Mouse (Mus musculus): ENCODE data around the gene Med12l. TPM values are rescaled to one million over a fixed set of nuclear protein-coding genes. Genes with fewer than 3 reads are reported as not detected.

The Med12l gene
- polyA plus RNA-seq, 1 experiment from 2014 or later, result 3.6 TPM

DNA sequence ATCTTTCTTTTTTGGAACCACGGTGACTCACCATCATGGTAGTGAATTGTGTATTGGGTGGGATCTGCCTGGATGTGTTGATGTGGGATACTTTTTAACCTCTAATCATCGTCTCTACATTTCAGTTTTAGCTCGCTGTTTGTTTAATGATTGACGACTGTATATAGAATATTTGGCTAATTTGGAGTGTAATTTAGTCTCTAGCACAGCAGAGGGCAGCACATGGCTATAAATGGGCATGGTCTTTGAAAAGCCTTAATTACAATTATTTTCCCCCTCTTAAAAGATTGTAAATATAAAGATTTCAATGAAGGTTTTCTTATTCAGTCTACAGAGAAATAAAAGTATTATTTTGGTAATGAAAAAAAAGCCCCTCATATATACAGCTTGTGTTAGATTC, 71.7 kb downstream of the Med12l start:
- WGBS, result 49% methylated on average over 4 of the region's 4 CpGs
- Histone ChIP-seq H3K27me3 (no peaks in the 10 kb centered on the region), H3K27ac (no peak overlapping the region), H3K9ac (no peak overlapping the region), H3K36me3 (no peaks in the 10 kb centered on the region), H3K4me2 (replicated peaks) (no peak overlapping the region), H3K4me3 (no peak overlapping the region), H3K4me1 (peaks cover 14% of the 10 kb centered on the region), H3K9me3 (no peaks in the 10 kb centered on the region)
- no peak for ATAC-seq (ENCODE audit: insufficient number of reproducible peaks, insufficient read depth, low FRiP score, low TSS enrichment)

DNA sequence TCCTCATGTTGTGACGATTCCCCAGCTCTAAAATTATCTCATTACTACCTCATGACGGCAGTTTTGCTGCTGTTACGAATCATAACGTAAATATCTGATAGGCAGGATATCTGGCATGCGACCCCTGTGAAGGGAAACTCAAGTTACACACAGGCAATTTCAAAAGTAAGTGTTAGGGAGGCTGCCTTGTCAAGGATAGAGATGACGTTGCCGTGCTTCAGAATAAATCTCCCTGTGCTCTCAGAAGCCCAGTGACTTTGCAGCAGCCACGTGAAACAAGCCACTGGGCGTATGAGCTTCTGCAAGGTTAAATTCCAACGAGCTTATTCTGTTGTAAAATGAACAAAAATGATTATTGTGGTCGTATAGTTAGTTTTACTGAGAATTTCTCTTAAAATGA, 73.0 kb downstream of the Med12l start:
- no peak for ATAC-seq (ENCODE audit: insufficient number of reproducible peaks, insufficient read depth, low FRiP score, low TSS enrichment)
- WGBS, result 59% methylated on average over 11 of the region's 11 CpGs
- no peaks in the 10 kb centered on the region for H3K36me3 ChIP-seq
- H3K27ac ChIP-seq, result no peak overlapping the region
- no peaks in the 10 kb centered on the region for H3K9me3 ChIP-seq
- peaks cover 14% of the 10 kb centered on the region for H3K4me1 ChIP-seq
- H3K27me3 ChIP-seq, result no peaks in the 10 kb centered on the region
- no peak overlapping the region for H3K9ac ChIP-seq
- H3K4me3 ChIP-seq, result no peak overlapping the region
- no peak overlapping the region for H3K4me2 ChIP-seq (replicated peaks)

DNA sequence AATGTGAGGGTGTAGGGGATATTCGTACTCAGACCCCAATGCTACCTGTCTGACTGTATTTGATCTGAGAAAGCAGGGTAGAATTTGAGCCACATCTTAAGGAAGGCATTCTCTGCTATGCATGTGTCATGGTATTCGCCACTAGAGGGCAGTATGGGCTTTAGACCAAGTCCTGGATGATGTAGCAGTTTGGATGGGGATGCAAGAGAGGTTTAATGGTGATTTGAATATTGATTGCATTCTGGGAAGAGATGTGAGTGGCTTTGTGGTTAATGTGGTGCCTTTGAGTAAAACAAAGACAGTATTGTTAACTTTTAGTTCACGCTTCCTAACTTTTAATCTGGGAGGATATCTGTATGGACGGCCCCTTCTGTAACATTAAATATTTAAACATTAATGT, 73.7 kb downstream of the Med12l start:
- no peaks in the 10 kb centered on the region for H3K27me3 ChIP-seq
- H3K9me3 ChIP-seq, result no peaks in the 10 kb centered on the region
- H3K27ac ChIP-seq, result no peak overlapping the region
- H3K4me1 ChIP-seq, result peaks cover 14% of the 10 kb centered on the region
- H3K9ac ChIP-seq, result no peak overlapping the region
- H3K4me2 ChIP-seq (replicated peaks), result no peak overlapping the region
- no peak for ATAC-seq (ENCODE audit: insufficient number of reproducible peaks, insufficient read depth, low FRiP score, low TSS enrichment)
- 39% methylated on average over 4 of the region's 4 CpGs for WGBS
- no peaks in the 10 kb centered on the region for H3K36me3 ChIP-seq
- H3K4me3 ChIP-seq, result no peak overlapping the region

DNA sequence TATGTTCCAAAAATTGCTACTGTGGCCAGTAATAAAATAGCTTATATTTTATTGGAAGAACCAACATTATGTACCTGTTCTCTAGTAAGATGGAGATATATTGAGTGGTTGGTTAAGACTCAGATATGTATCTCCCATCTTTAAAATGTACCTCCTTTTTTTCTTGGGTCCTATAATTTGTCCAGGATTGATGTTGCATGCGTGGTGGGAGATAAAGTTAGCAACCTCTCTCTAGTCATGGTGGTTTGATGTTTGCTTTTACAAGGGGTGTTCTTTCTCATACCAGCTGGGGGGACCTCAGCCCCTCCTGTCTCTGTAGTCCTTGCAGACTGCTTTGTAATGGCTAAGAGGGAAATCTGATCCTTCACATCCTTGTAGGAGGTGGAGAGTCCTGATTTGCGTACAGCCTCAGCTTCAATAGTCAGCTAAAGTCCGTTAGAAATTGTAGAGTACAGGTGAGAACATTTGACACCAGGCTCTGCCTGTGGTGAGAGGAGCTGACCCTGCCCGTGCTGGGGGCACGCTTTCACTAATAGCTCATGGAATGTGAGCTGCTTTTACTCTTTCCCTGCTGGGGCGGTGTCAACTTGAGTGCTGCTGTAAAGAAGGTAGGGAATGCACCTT, 74.8 kb downstream of the Med12l start:
- Histone ChIP-seq H3K27me3 (no peaks in the 10 kb centered on the region), H3K36me3 (no peaks in the 10 kb centered on the region), H3K9ac (no peak overlapping the region), H3K4me1 (peaks cover 14% of the 10 kb centered on the region), H3K4me3 (no peak overlapping the region), H3K4me2 (replicated peaks) (peak overlapping the region; percentile 7; the same call in 1 of the 2 replicates), H3K27ac (no peak overlapping the region), H3K9me3 (no peaks in the 10 kb centered on the region)
- 7% methylated on average over 6 of the region's 6 CpGs for WGBS
- ATAC-seq (ENCODE audit: insufficient number of reproducible peaks, insufficient read depth, low FRiP score, low TSS enrichment), result peak; percentile 67; the same call in 1 of the 2 replicates

DNA sequence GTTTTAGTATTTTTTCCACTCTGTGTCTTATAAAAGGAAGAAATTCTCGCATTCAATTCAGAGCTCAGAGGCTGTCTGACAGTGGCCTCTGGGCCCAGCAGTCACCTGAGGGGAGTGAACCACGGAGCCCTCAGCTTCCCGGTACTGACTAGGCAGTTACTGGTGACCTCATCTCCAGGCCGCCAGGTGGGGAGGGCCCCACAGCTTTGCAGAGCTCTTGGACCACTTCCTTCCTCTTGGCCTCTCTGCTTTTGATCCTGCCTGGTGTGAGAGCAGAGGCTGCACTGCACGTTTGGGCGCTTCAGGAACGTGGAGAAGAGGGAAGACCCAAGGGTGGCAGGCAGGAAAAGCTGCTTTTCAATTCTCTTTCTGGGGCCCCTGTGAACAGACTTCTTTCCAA, 75.3 kb downstream of the Med12l start:
- Histone ChIP-seq H3K4me2 (replicated peaks) (peak overlapping the region; percentile 7), H3K4me3 (no peak overlapping the region), H3K9me3 (no peaks in the 10 kb centered on the region), H3K4me1 (peaks cover 14% of the 10 kb centered on the region), H3K9ac (no peak overlapping the region), H3K36me3 (no peaks in the 10 kb centered on the region), H3K27me3 (no peaks in the 10 kb centered on the region), H3K27ac (0 out of 2 replicates have a peak overlapping the region, but pooled peaks have one; percentile 30)
- peak; percentile 52; the same call in 1 of the 2 replicates for ATAC-seq (ENCODE audit: insufficient number of reproducible peaks, insufficient read depth, low FRiP score, low TSS enrichment)
- 8% methylated on average over 7 of the region's 7 CpGs for WGBS

DNA sequence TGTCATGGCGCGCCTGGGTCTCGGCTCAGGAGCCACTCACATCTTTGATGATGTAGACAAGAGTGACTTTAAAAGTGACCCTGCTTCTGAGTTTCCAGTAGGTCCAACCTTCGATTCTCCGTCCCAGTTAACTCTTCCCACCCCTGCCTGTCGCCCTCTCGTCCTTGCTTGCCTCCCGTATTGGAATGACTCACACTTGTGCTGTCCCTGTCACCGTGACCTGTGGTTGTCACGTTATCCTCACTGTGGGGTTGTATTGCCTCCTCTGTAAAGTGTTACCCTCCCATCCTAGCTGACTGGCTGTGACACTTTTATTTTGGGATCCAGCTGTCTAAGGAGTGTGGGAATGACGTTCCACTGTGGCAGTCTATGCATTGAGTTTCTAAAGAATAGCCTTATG, 87.1 kb downstream of the Med12l start:
- H3K4me3 ChIP-seq, result no peak overlapping the region
- 77% methylated on average over 11 of the region's 11 CpGs for WGBS
- ATAC-seq (ENCODE audit: insufficient number of reproducible peaks, insufficient read depth, low FRiP score, low TSS enrichment), result no peak
- H3K27ac ChIP-seq, result no peak overlapping the region
- no peaks in the 10 kb centered on the region for H3K9me3 ChIP-seq
- H3K27me3 ChIP-seq, result no peaks in the 10 kb centered on the region
- H3K36me3 ChIP-seq, result no peaks in the 10 kb centered on the region
- no peak overlapping the region for H3K9ac ChIP-seq
- H3K4me2 ChIP-seq (replicated peaks), result no peak overlapping the region
- H3K4me1 ChIP-seq, result no peaks in the 10 kb centered on the region

DNA sequence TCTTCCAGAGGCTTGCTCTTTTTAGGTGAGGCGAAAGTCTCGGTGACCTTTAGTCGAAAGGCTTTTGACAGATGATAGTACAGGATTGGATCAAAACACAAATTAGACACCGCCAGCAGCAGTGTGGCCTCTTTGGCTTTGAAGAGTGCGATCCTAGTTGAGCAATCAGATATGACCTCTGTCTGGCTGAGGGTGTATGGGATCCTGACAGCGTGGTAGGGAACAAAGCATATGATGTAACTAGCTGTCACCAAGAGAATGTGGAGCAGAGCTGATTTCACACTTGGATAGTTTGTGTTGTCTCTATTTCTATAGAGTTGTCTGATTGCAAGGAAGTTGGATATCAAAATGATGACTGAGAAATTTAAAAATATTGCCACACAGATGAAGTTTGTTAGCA, 91.8 kb downstream of the Med12l start:
- H3K9me3 ChIP-seq, result no peaks in the 10 kb centered on the region
- no peak overlapping the region for H3K9ac ChIP-seq
- WGBS, result 81% methylated on average over 6 of the region's 6 CpGs
- ATAC-seq (ENCODE audit: insufficient number of reproducible peaks, insufficient read depth, low FRiP score, low TSS enrichment), result no peak
- no peak overlapping the region for H3K4me3 ChIP-seq
- H3K4me2 ChIP-seq (replicated peaks), result no peak overlapping the region
- no peaks in the 10 kb centered on the region for H3K4me1 ChIP-seq
- H3K36me3 ChIP-seq, result no peaks in the 10 kb centered on the region
- H3K27ac ChIP-seq, result no peak overlapping the region
- H3K27me3 ChIP-seq, result no peaks in the 10 kb centered on the region

DNA sequence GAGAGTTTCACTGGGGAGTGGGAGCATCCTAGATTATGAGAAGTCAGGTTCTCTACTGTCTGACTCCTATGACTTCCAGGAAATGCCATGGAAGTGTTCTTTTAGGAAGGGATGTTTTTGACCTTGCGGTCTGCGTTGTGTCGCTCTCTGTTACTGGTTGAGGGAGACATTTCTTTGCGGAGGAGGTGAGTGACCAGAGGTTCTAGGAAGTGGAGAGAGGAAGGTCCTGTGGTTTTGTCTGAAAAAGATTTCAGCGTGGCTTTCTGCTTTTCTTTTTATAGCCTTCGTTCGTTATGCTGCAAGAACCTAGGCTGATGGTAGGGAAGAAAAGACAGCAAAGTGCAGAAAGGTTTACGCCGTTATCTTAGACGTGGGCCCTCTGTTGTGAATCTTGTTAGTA, 92.9 kb downstream of the Med12l start:
- Histone ChIP-seq H3K9ac (no peak overlapping the region), H3K4me1 (no peaks in the 10 kb centered on the region), H3K9me3 (no peaks in the 10 kb centered on the region), H3K4me3 (no peak overlapping the region), H3K27ac (no peak overlapping the region), H3K27me3 (no peaks in the 10 kb centered on the region), H3K36me3 (no peaks in the 10 kb centered on the region), H3K4me2 (replicated peaks) (no peak overlapping the region)
- 89% methylated on average over 10 of the region's 10 CpGs for WGBS
- ATAC-seq (ENCODE audit: insufficient number of reproducible peaks, insufficient read depth, low FRiP score, low TSS enrichment), result no peak

DNA sequence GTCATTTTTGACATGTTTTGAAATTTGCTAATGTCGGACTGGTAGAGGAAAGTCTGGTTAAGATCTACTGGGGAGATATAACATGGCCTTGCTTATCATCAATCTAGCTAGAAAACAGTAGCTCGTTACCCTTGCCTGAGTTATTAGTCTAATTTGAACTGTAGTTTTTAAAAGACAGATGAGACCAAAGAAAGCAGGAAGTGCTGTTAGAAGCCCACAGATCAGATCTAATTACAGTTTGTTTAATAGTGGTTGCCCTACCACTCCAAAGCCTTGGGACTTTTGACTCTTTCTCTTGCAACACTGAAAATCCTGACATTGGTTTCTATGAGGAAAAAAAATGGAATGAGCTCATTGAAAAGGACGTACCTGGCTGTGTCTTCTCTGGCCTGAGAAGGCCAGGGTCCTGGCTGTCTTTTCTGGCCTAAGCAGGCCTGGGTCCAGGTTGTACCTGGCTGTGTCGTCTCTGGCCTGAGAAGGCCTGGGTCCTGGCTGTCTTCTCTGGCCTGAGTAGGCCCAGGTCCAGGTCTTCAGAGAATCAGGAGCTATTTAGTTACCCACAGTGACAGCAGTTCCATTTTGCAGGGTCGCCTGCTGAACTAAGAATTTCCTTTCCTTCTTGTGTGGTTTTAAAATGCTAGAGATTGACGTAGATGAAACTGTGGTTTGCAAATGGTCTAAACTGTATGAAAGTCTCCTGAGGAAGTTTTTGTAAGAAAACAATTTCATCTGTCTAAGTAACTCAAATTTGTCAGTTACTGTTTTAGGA, 95.8 kb downstream of the Med12l start, which contains the start of gene Gpr171:
Gene Gpr171, minus strand, starts transcription at position 604 of the 769 bp plus-strand sequence.
- WGBS, result 64% methylated on average over 6 of the region's 6 CpGs
- H3K9me3 ChIP-seq, result no peaks in the 10 kb centered on the region
- H3K27me3 ChIP-seq, result no peaks in the 10 kb centered on the region
- no peaks in the 10 kb centered on the region for H3K36me3 ChIP-seq
- H3K4me1 ChIP-seq, result no peaks in the 10 kb centered on the region
- no peak within 1 kb of the TSS for H3K27ac ChIP-seq
- H3K4me2 ChIP-seq (replicated peaks), result no peak within 1 kb of the TSS
- H3K9ac ChIP-seq, result no peak within 1 kb of the TSS
- no peak within 1 kb of the TSS for H3K4me3 ChIP-seq
- no peak for ATAC-seq (ENCODE audit: insufficient number of reproducible peaks, insufficient read depth, low FRiP score, low TSS enrichment)

DNA sequence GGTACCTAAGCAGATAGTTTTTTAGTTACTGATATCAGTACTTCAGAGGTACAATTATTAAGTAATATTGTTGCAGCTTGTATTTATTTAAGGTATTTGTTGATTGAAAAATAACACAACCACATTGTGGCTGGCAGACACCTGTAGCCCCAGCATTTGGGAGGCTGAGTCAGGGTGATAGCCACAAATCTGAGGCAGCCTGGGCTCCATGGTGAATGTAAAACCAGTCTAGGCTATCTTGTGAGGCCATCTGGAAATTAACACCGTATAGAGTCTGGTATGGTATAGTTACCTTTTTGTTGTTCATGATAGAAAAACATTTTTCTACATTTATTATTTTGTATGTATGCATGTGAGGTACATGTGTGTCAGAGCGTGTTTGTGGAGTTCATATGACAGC, 96.5 kb downstream of the Med12l start:
- no peaks in the 10 kb centered on the region for H3K4me1 ChIP-seq
- H3K9ac ChIP-seq, result no peak overlapping the region
- no peak overlapping the region for H3K4me2 ChIP-seq (replicated peaks)
- ATAC-seq (ENCODE audit: insufficient number of reproducible peaks, insufficient read depth, low FRiP score, low TSS enrichment), result no peak
- no peak overlapping the region for H3K4me3 ChIP-seq
- H3K36me3 ChIP-seq, result no peaks in the 10 kb centered on the region
- WGBS, result 89% methylated on average over 2 of the region's 2 CpGs
- H3K9me3 ChIP-seq, result no peaks in the 10 kb centered on the region
- no peak overlapping the region for H3K27ac ChIP-seq
- H3K27me3 ChIP-seq, result no peaks in the 10 kb centered on the region

DNA sequence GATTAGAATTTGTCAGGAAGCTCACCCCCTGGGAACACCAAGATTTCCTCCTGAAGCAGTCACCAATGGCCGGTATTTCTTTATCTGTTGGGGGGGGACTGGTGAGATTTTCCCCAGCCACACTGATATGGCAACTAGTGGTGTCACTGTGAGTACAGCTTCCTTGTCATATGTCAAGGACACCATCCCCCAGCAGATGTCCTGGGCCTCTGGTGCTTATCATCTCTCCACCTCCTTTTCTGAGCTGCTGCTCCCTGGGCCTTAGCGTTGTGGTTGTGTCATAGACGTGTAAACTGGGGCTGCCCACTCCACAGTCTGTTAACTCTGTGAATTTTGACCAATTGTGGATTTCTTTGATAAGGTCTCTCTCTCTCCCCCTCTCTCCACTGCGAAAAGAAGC, 98.8 kb downstream of the Med12l start:
- Histone ChIP-seq H3K9ac (no peak overlapping the region), H3K27me3 (no peaks in the 10 kb centered on the region), H3K36me3 (no peaks in the 10 kb centered on the region), H3K9me3 (no peaks in the 10 kb centered on the region), H3K4me2 (replicated peaks) (no peak overlapping the region), H3K27ac (no peak overlapping the region), H3K4me3 (no peak overlapping the region), H3K4me1 (no peaks in the 10 kb centered on the region)
- no peak for ATAC-seq (ENCODE audit: insufficient number of reproducible peaks, insufficient read depth, low FRiP score, low TSS enrichment)
- WGBS, result 80% methylated on average over 4 of the region's 4 CpGs

DNA sequence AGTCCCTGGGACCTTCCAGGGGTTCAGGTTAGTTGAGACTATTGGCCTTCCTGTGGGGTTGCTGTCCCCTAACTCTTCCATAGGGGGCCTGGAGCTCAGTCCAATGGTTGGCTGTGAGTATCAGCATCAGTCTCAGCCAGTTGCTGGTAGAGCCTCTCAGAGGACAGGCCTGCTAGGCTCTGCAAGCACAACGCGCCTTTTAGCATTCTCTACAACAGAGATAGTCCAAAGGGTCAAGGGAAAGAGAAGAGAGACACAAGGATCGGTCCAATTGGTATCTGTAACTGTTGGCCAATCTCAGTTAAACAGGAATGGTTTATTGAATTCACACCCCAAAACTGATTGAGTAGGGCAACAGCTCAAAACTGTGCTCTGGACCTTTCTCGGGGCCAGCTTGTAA, 101.8 kb downstream of the Med12l start:
- no peaks in the 10 kb centered on the region for H3K4me1 ChIP-seq
- no peak for ATAC-seq (ENCODE audit: insufficient number of reproducible peaks, insufficient read depth, low FRiP score, low TSS enrichment)
- no peak overlapping the region for H3K4me3 ChIP-seq
- no peak overlapping the region for H3K9ac ChIP-seq
- no peaks in the 10 kb centered on the region for H3K36me3 ChIP-seq
- no peak overlapping the region for H3K4me2 ChIP-seq (replicated peaks)
- 88% methylated on average over 4 of the region's 4 CpGs for WGBS
- no peaks in the 10 kb centered on the region for H3K27me3 ChIP-seq
- H3K9me3 ChIP-seq, result no peaks in the 10 kb centered on the region
- no peak overlapping the region for H3K27ac ChIP-seq
